Comparison of ENCODE assay signal across 10 mouse cellular contexts in the genomic region with DNA sequence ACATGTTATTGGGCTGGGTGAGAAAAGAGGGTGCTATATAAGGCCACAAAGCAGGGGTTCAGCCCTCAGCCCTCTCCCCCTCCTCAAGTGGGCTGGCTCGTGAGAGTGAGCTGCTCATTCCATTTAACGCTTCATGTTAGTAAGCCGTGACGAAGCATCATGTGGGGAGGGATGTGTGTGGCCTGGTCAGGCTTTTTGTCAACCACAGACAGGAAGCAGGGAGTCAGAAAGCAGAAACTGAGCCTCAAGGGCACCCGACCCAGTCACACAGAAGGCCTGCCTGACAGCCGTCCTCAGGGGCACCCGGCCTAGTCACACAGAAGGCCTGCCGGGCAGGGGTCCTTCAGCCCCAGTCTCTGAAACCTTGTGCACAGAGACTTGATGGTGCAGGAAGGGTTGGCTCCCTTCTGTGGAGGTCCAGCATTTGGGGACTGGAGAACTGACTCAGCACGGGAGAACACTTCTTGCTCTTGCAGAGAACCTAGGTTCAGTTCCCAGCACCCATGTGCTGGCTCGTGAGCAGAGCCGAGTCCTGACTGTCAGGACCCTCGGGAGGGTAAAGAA. TPM values are rescaled to one million over a fixed set of nuclear protein-coding genes. Genes with fewer than 3 reads are reported as not detected.
DNase-seq lines count a peak whose midpoint lies in the region; ATAC-seq lines count a peak whose summit lies in the region.
"Had no signal": no experiment of that assay in that cellular context is flagged by ENCODE, and none has a peak within 500 bp of the region (broad histone marks: within the 10 kb centered on the region; RNA-seq: fewer than 3 reads in every experiment).

No protein-coding gene starts in this region.

- no peak overlapping the region for H3K4me2 ChIP-seq in liver, embryonic 13.5 days
- H3K4me2 ChIP-seq in hindbrain, embryonic 16.5 days (ENCODE audit: low read length), result no peak overlapping the region
- H3K4me2 ChIP-seq: embryonic facial prominence, embryonic 15.5 days had no signal

- H3K36me3 ChIP-seq in liver, embryonic 13.5 days, result peaks cover 54% of the 10 kb centered on the region
- peaks cover 6% of the 10 kb centered on the region for H3K36me3 ChIP-seq in splenic B cell, adult 2 months (ENCODE audit: control insufficient read depth, insufficient read depth, low read length, poor library complexity, severe bottlenecking)
- H3K36me3 ChIP-seq in hindbrain, embryonic 16.5 days (ENCODE audit: control insufficient read depth, insufficient read depth, low read length), result peaks cover 39% of the 10 kb centered on the region

- H3K9ac ChIP-seq in liver, embryonic 13.5 days, result no peak overlapping the region
- H3K9ac ChIP-seq in hindbrain, embryonic 16.5 days (ENCODE audit: low read depth, low read length), result no peak overlapping the region
- H3K9ac ChIP-seq: embryonic facial prominence, embryonic 15.5 days had no signal

- ATAC-seq in liver, embryonic 13.5 days (ENCODE audit: low read depth), result no peak
- no peak for ATAC-seq in hindbrain, embryonic 16.5 days

- no peak overlapping the region for H3K4me3 ChIP-seq in liver, embryonic 13.5 days (replicated peaks)
- H3K4me3 ChIP-seq in hindbrain, embryonic 16.5 days (ENCODE audit: low read length), result no peak overlapping the region
- H3K4me3 ChIP-seq: embryonic facial prominence, embryonic 15.5 days had no signal

- 33% methylated on average over 12 of the region's 12 CpGs for WGBS in liver, embryonic 13.5 days (ENCODE audit: insufficient replicate concordance)
- 82% methylated on average over 12 of the region's 12 CpGs for WGBS in hindbrain, embryonic 16.5 days

- H3K9me3 ChIP-seq in liver, embryonic 13.5 days (replicated peaks), result no peaks in the 10 kb centered on the region
- no peaks in the 10 kb centered on the region for H3K9me3 ChIP-seq in hindbrain, embryonic 16.5 days (ENCODE audit: control insufficient read depth, low read length)
- H3K9me3 ChIP-seq: embryonic facial prominence, embryonic 15.5 days had no signal

- peak overlapping the region; percentile 63 for H3K27ac ChIP-seq in liver, embryonic 13.5 days
- H3K27ac ChIP-seq in hindbrain, embryonic 16.5 days (ENCODE audit: low read depth, low read length), result no peak overlapping the region
- H3K27ac ChIP-seq: embryonic facial prominence, embryonic 15.5 days had no signal

- peak; percentile 97 for DNase-seq in heart, adult 11 months
- DNase-seq in heart, adult 9 months (ENCODE audit: low spot score in 2 of 2), result no peak
- DNase-seq in thymus, postnatal 4 days, result peak; percentile 12
- DNase-seq in thymus, adult 18-20 months, result no peak
- no peak for DNase-seq in liver, embryonic 13.5 days
- peak; percentile 88 for DNase-seq in splenic B cell, adult 2 months (ENCODE audit: low read depth, low spot score)
- DNase-seq in ovary, postnatal 10 days (ENCODE audit: low spot score), result no peak

- no peaks in the 10 kb centered on the region for H3K27me3 ChIP-seq in liver, embryonic 13.5 days
- no peaks in the 10 kb centered on the region for H3K27me3 ChIP-seq in splenic B cell, adult 2 months (ENCODE audit: control insufficient read depth, insufficient read depth, low read length, poor library complexity, severe bottlenecking)
- H3K27me3 ChIP-seq in hindbrain, embryonic 16.5 days (replicated peaks; ENCODE audit: control insufficient read depth, insufficient read depth, low read length), result no peaks in the 10 kb centered on the region
- H3K27me3 ChIP-seq: embryonic facial prominence, embryonic 15.5 days had no signal

- H3K4me1 ChIP-seq in liver, embryonic 13.5 days (replicated peaks), result peaks cover 49% of the 10 kb centered on the region
- no peaks in the 10 kb centered on the region for H3K4me1 ChIP-seq in hindbrain, embryonic 16.5 days (ENCODE audit: control insufficient read depth, insufficient read depth, low read depth, low read length)

RNA-seq across cellular contexts. Expression of gene B230217C12Rik, which starts 10.6 kb away (rescaled TPM):
- 0.85 and 1.3 TPM in 2 replicates for polyA plus RNA-seq in liver, embryonic 13.5 days (2015; fragmentation: Nextera tagmentation; extraction: Ambion mirVana)
- polyA plus RNA-seq in hindbrain, embryonic 16.5 days (2015; fragmentation: Nextera tagmentation; extraction: Ambion mirVana), result 38.2 and 40.7 TPM in 2 replicates

RNA-seq across cellular contexts. Expression of gene Lasp1, which starts 31.2 kb away (rescaled TPM):
- polyA plus RNA-seq in liver, embryonic 13.5 days (2015; fragmentation: Nextera tagmentation; extraction: Ambion mirVana), result 27.5 and 31.2 TPM in 2 replicates
- polyA plus RNA-seq in hindbrain, embryonic 16.5 days (2015; fragmentation: Nextera tagmentation; extraction: Ambion mirVana), result 176 and 191 TPM in 2 replicates

RNA-seq across cellular contexts. Expression of gene Rpl23, which starts 47.8 kb away (rescaled TPM):
- 436 and 468 TPM in 2 replicates for polyA plus RNA-seq in liver, embryonic 13.5 days (2015; fragmentation: Nextera tagmentation; extraction: Ambion mirVana)
- 252 and 268 TPM in 2 replicates for polyA plus RNA-seq in hindbrain, embryonic 16.5 days (2015; fragmentation: Nextera tagmentation; extraction: Ambion mirVana)

RNA-seq across cellular contexts. Expression of gene Fbxo47, which starts 54.0 kb away (rescaled TPM):
- polyA plus RNA-seq in liver, embryonic 13.5 days (2015; fragmentation: Nextera tagmentation; extraction: Ambion mirVana), result 0.33 and 0.46 TPM in 2 replicates
- 0.34 and 0.43 TPM in 2 replicates for polyA plus RNA-seq in hindbrain, embryonic 16.5 days (2015; fragmentation: Nextera tagmentation; extraction: Ambion mirVana)

RNA-seq across cellular contexts. Expression of gene 1700001P01Rik, which starts 54.3 kb away (rescaled TPM):
- polyA plus RNA-seq in liver, embryonic 13.5 days (2015; fragmentation: Nextera tagmentation; extraction: Ambion mirVana), result 0.19 and 0.22 TPM in 2 replicates
- 0.44 and 0.91 TPM in 2 replicates for polyA plus RNA-seq in hindbrain, embryonic 16.5 days (2015; fragmentation: Nextera tagmentation; extraction: Ambion mirVana)
- polyA plus RNA-seq: thymus, postnatal 0 days had no signal

Comparison
In these comparisons a context has a peak if more than half of its experiments do, and no peak if none do; other contexts are left out.
1. DNase-seq: peak in heart, adult 11 months (single experiment), thymus, postnatal 4 days (single experiment) and splenic B cell, adult 2 months (single experiment); none in heart, adult 9 months (0 of 2), thymus, adult 18-20 months (0 of 2), liver, embryonic 13.5 days (single experiment) and ovary, postnatal 10 days (single experiment).
2. RNA of gene B230217C12Rik, which starts 10.6 kb away (polyA plus RNA-seq): 38.2 to 40.7 TPM in hindbrain, embryonic 16.5 days; 0.85 to 1.3 TPM in liver, embryonic 13.5 days; every median in the first group is over 10 times any median in the second.